Mouse (Mus musculus) large intestine, adult 2 months (tissue): ENCODE data around the gene Otop3. TPM values are rescaled to one million over a fixed set of nuclear protein-coding genes. Genes with fewer than 3 reads are reported as not detected.

Experiments
- DNase-seq: peaks from one replicate; pipeline ENCODE4 v3.0.0-alpha.2; 2012; ENCODE audit warnings: low read depth, low spot score
- WGBS: fragments of 180-500 bp; shearing (Covaris S2); methylation state at CpG from one replicate; pipeline ENCODE4 v1.1.7; 2018; 5-methylcytosine and 5-hydroxymethylcytosine counted together
- polyA plus RNA-seq: library from polyadenylated mRNA; depleted of rRNA; stranded (reverse); fragments of >200 nt; gene quantifications from 2 replicates; pipeline ENCODE4 v1.2.3, GENCODE M21; 2012; rRNA removed

Otop3 gene
- polyA plus RNA-seq: 0.06 and 0.12 TPM in 2 replicates

GRCm38 (mm10) chr11:115334531-115334930, at the start of gene Otop3:
Gene Otop3 (plus strand): TSS chr11:115334731.
- no peak for DNase-seq
- 4% methylated on average over 29 of the region's 29 CpGs for WGBS

GRCm38 (mm10) chr11:115285282-115285681, 49.2 kb upstream of the Otop3 start:
- WGBS: 39% methylated on average over 4 of the region's 4 CpGs

GRCm38 (mm10) chr11:115286201-115286993, 48.1 kb upstream of the Otop3 start:
- DNase-seq: no peak
- 74% methylated on average over 19 of the region's 19 CpGs for WGBS

More at GRCm38 (mm10) chr11:115285282-115285681, 49.2 kb upstream of the Otop3 start:
- no peak for DNase-seq

- 83% methylated on average over 5 of the region's 5 CpGs for WGBS
- no peak for DNase-seq
Measured at GRCm38 (mm10) chr11:115287386-115287785, 47.1 kb upstream of the Otop3 start.

GRCm38 (mm10) chr11:115288305-115288704, 46.2 kb upstream of the Otop3 start:
- no peak for DNase-seq
- WGBS: 78% methylated on average over 2 of the region's 2 CpGs

- WGBS: 73% methylated on average over 8 of the region's 8 CpGs
- no peak for DNase-seq
Measured at GRCm38 (mm10) chr11:115289885-115290284, 44.6 kb upstream of the Otop3 start.

- WGBS: 91% methylated on average over 1 of the region's 1 CpGs
- DNase-seq: no peak
Measured at GRCm38 (mm10) chr11:115290314-115290713, 44.2 kb upstream of the Otop3 start.

GRCm38 (mm10) chr11:115290919-115291318, 43.6 kb upstream of the Otop3 start:
- DNase-seq: no peak
- WGBS: 34% methylated on average over 6 of the region's 6 CpGs

- no peak for DNase-seq
- WGBS: 81% methylated on average over 10 of the region's 10 CpGs
Measured at GRCm38 (mm10) chr11:115291503-115291902, 43.0 kb upstream of the Otop3 start.

- no peak for DNase-seq
- WGBS: 52% methylated on average over 14 of the region's 14 CpGs
Measured at GRCm38 (mm10) chr11:115292631-115293375, 41.7 kb upstream of the Otop3 start.

- WGBS: 87% methylated on average over 11 of the region's 11 CpGs
- no peak for DNase-seq
Measured at GRCm38 (mm10) chr11:115295939-115296338, 38.6 kb upstream of the Otop3 start.

GRCm38 (mm10) chr11:115296471-115297210, 37.9 kb upstream of the Otop3 start:
- 35% methylated on average over 21 of the region's 21 CpGs for WGBS
- DNase-seq: no peak

GRCm38 (mm10) chr11:115297214-115297826, 37.2 kb upstream of the Otop3 start, which contains the start of gene Fads6:
Gene Fads6 (minus strand): TSS chr11:115297663.
- no peak for DNase-seq
- WGBS: 1% methylated on average over 44 of the region's 44 CpGs

GRCm38 (mm10) chr11:115298160-115298559, 36.4 kb upstream of the Otop3 start:
- 80% methylated on average over 8 of the region's 8 CpGs for whole genome bisulfite sequencing

GRCm38 (mm10) chr11:115300745-115301144, 33.8 kb upstream of the Otop3 start:
- DNase-seq: no peak
- WGBS: 82% methylated on average over 4 of the region's 4 CpGs

More at GRCm38 (mm10) chr11:115298160-115298559, 36.4 kb upstream of the Otop3 start:
- DNase-seq: no peak

GRCm38 (mm10) chr11:115301351-115301750, 33.2 kb upstream of the Otop3 start:
- no peak for DNase-seq
- WGBS: 69% methylated on average over 2 of the region's 2 CpGs

GRCm38 (mm10) chr11:115303167-115303566, 31.4 kb upstream of the Otop3 start:
- DNase-seq: no peak
- WGBS: 37% methylated on average over 8 of the region's 8 CpGs

GRCm38 (mm10) chr11:115306863-115307262, 27.7 kb upstream of the Otop3 start, which contains the start of gene Otop2:
Gene Otop2 (plus strand): TSS chr11:115307163.
- WGBS: 36% methylated on average over 8 of the region's 8 CpGs
- DNase-seq: no peak

- WGBS: 20% methylated on average over 1 of the region's 1 CpGs
Measured at GRCm38 (mm10) chr11:115308781-115309180, 25.8 kb upstream of the Otop3 start.

More at GRCm38 (mm10) chr11:115308781-115309180, 25.8 kb upstream of the Otop3 start:
- no peak for DNase-seq
